Comparison of ENCODE assay signal across 21 mouse cellular contexts in the genomic region with DNA sequence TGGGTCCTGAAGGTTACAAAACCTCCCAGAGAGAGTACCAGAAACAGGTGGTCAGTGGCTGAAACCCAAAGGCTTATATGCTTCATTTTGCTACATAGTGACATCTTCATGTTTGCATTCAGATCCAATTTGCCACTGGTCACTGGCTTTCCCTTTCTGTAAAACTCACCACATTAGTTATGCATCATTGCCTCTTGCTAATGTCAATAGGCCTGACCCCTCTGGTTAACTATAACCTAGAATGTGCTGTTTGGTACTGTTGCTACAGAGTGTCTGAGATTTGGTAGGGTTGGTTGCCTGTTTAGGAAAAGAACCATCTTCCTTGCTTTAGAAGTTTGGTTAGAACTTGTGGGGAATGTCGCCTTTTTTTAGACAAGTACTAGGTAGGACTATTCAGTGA.
"Had no signal": no experiment of that assay in that cellular context is flagged by ENCODE, and none has a peak within 500 bp of the region (broad histone marks: within the 10 kb centered on the region; RNA-seq: fewer than 3 reads in every experiment).

No protein-coding gene starts in this region.

- H3K4me1 ChIP-seq: heart, embryonic 13.5 days; heart, embryonic 15.5 days; hindbrain, embryonic 13.5 days; hindbrain, embryonic 15.5 days; limb, embryonic 13.5 days; limb, embryonic 15.5 days; liver, embryonic 12.5 days had no signal

- H3K4me3 ChIP-seq: heart, adult 2 months; heart, embryonic 13.5 days; heart, embryonic 15.5 days; hindbrain, embryonic 13.5 days; hindbrain, embryonic 15.5 days; limb, embryonic 13.5 days; limb, embryonic 15.5 days; liver, embryonic 12.5 days had no signal

- H3K4me2 ChIP-seq: heart, embryonic 11.5 days; heart, embryonic 13.5 days; heart, embryonic 15.5 days; hindbrain, embryonic 13.5 days; hindbrain, embryonic 15.5 days; limb, embryonic 13.5 days; limb, embryonic 15.5 days; liver, embryonic 12.5 days had no signal

- ATAC-seq: hindbrain, postnatal 0 days; intestine, embryonic 16.5 days; liver, embryonic 12.5 days had no signal

- H3K9me3 ChIP-seq: heart, embryonic 13.5 days; heart, embryonic 15.5 days; hindbrain, embryonic 13.5 days; hindbrain, embryonic 15.5 days; limb, embryonic 13.5 days; limb, embryonic 15.5 days; liver, embryonic 12.5 days had no signal

- H3K9ac ChIP-seq: heart, embryonic 13.5 days; heart, embryonic 15.5 days; hindbrain, embryonic 13.5 days; hindbrain, embryonic 15.5 days; limb, embryonic 13.5 days; limb, embryonic 15.5 days; liver, embryonic 12.5 days; liver, embryonic 14.5 days had no signal

- H3K27me3 ChIP-seq: heart, embryonic 13.5 days; heart, embryonic 15.5 days; hindbrain, embryonic 13.5 days; hindbrain, embryonic 15.5 days; limb, embryonic 13.5 days; limb, embryonic 15.5 days; liver, embryonic 12.5 days had no signal

- DNase-seq: gastrocnemius, postnatal 14 days; gastrocnemius, postnatal 36 days; heart, adult 11 months; heart, adult 2 months; heart, postnatal 14 days; heart, postnatal 36 days; layer of hippocampus, adult 9-11 months; layer of hippocampus, postnatal 36 days; left cerebral cortex, postnatal 4 days had no signal

- H3K36me3 ChIP-seq: heart, embryonic 13.5 days; heart, embryonic 15.5 days; hindbrain, embryonic 13.5 days; hindbrain, embryonic 15.5 days; limb, embryonic 13.5 days; limb, embryonic 15.5 days; liver, embryonic 12.5 days had no signal

- H3K27ac ChIP-seq: heart, adult 2 months; heart, embryonic 13.5 days; heart, embryonic 15.5 days; hindbrain, embryonic 13.5 days; hindbrain, embryonic 15.5 days; hindbrain, postnatal 0 days; kidney, postnatal 0 days; limb, embryonic 13.5 days; limb, embryonic 15.5 days; liver, embryonic 12.5 days; liver, embryonic 14.5 days had no signal
